Mouse (Mus musculus) cerebellum, adult 11 months (tissue): ENCODE results near the gene Man1c1.
A peak's percentile ranks its signal among the peaks of the same experiment; 100 is the strongest.

ENCODE experiments used
- DNase-seq: peaks from one replicate; pipeline ENCODE4 v3.0.0; 2022

Man1c1 gene

DNA sequence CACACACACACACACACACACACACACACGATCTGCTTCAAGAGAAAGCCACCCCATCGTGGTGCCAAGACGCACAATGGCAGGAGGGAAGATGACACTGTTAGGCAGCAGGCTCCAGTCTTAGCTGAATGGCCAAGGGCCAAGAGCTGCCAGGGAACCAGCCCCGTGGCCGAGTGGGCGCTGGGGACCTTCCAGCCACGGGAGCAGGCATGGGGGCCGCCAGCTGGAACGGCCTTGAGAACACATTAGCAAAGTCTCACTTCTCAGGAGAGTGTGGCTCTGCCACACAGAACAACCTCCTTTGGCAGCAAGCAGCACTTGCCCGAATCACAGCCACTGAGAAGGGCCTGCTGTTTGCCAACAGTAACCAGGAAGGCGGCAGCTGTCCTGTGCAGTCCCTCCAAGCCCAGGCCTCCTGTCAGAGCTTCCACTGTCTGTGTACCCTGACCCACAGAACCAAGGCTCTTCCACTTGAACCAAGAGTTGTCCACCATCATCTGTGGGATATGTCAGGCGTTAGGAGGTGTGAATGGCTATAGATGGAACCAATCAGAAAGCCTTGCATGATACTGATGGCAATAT, 30.1 kb downstream of the Man1c1 start:
- DNase-seq: peak; percentile 60

- no peak for DNase-seq
Observed at GRCm38 (mm10) chr4:134673151-134673550, 30.9 kb downstream of the Man1c1 start.

DNA sequence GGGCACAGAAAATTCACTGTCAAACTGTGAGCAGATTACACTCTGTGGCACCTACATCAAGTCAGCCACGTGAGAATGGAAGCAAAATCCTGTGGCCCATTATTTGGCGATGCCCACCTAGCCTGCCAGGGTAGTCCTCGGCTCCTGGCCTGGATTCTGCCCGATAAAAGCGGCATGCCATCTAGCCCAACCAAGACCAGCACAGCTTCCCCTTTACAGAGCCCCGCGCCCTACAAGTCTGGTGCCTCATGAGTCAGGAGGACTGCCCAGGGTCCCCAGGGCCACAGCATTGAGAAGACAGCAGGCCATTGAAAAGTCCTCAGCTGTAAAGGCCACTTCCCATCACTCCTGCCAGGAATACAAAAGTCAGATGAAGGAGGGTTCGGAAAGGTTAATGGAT, 31.8 kb downstream of the Man1c1 start:
- DNase-seq: no peak

DNA sequence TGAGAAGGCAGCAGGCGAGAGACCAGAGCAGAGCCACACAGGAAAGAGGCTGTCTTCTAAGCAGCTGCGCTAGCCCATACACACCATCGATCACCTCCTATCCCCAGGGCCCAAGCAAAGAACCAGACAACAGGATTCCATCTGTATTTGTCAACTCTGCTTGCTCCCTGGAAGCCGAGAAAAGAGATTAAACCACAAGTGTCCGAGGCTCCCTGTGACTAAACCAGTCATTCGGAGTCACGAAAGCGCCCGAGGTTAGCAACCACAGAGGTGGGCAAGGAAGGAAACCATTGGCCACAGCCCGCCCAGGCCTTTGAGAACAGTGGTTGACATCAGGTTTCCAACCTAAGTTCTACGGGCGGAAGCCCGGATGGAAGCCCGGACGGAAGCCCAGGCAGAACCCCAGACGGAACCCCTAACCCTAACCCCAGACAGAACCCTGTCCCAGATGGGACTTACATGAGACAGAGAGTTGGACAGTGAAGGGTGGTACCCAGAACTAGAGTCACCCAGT, 32.4 kb downstream of the Man1c1 start:
- DNase-seq: no peak

GRCm38 (mm10) chr4:134669742-134670354, 34.2 kb downstream of the Man1c1 start:
- no peak for DNase-seq

DNA sequence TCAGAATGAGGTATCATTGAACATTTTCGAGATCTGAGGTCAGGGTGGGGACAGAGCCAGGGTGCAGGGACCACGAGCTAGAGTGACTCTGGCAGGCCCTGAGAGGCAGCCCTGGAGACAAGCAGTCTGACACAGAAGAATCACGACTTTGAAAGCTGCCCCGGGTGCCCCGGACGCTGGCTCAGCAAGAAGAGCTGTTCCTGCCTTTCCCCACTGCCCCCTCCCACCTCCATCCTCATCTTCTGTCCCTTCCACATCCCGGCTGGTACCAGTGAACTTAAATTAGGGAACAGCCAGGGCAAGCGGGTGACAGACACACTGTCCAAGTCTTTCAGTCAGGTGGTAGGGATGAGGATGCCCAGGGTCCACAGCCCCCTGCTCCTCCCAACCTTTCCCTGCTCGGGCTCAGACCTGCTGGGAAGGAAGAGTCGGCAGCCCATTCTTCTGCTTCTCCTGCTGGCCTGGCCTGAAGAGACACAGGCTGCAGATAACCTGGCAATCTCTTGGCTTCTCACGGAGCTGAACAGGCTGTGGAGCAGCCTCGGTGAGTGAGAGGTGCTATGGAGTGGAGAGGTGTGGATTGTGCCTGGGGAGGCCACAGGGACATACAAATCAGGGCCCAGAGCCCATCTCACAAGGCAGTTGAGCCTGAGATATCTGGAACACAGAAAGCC, 35.6 kb downstream of the Man1c1 start:
- peak; percentile 65 for DNase-seq

- DNase-seq: no peak
Observed at GRCm38 (mm10) chr4:134666391-134666790, 37.7 kb downstream of the Man1c1 start.

DNA sequence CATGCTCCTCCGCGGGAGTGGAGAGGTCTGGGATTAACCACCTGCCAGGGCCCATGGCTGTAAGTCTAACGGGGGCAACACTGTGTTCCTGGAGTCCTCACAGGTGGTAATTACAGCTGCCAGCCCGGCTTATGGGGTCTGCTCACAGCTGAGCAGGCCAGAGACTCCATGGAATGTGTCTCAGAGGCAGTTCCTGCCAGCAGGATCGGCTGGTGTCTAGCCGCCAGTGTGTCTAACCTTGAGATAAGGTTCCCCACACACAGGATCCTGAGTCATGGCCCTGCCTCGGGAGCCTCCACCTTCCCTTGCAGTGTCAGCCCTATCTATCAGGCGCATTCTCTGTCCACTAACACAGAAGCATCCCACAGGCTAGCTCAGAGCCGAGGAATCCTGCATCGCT, 41.0 kb downstream of the Man1c1 start:
- DNase-seq: no peak

DNA sequence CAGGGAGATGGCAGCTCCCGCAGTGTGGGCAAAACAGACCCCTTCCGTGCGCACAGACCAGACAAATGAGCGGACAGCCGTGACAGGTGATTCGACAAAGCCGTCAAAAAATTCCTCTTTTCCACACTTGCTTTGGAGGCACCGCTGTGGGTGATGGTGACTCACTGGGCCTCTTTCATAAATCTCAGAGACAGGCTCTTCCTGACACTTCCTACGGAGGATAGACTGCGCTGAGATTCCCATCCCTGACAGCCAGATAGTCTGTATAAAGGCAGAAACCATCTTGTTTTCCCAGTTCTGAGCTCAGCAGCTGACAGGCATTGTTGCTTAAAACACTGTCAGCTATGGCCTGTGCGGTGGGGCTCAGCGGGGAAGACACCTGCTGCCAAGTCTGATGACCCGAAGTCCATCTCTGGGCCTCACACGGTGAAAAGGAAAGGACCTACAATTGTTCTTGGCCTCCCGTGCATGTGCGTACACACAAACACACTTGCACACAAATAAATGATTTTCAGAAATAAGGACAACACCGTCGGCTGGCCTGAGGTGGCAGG, 43.4 kb downstream of the Man1c1 start:
- no peak for DNase-seq

GRCm38 (mm10) chr4:134659354-134660301, 44.5 kb downstream of the Man1c1 start:
- no peak for DNase-seq

GRCm38 (mm10) chr4:134657473-134657872, 46.6 kb downstream of the Man1c1 start:
- DNase-seq: peak; percentile 64

GRCm38 (mm10) chr4:134654391-134654790, 49.7 kb downstream of the Man1c1 start:
- no peak for DNase-seq

GRCm38 (mm10) chr4:134652720-134653119, 51.4 kb downstream of the Man1c1 start:
- DNase-seq: no peak

GRCm38 (mm10) chr4:134652151-134652550, 51.9 kb downstream of the Man1c1 start:
- DNase-seq: no peak

DNA sequence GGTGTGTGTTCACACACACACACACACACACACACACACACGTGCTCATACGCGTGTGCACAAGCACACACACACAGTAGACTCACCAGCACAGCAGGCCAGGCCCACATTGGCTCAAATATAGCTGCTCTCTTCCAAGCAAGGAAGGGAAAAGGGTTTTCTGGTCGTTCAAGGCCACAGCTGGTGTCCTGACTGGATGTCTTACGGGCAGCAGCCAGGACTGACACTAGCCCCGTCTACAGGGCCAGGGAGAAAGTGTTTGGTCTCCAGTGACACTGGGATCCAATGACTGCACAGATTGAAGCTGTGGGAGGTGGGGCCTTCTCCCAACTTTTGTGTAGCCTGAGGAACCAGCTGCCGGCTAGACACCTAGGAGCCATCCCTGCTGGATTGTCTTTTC, 52.7 kb downstream of the Man1c1 start:
- DNase-seq: no peak

DNA sequence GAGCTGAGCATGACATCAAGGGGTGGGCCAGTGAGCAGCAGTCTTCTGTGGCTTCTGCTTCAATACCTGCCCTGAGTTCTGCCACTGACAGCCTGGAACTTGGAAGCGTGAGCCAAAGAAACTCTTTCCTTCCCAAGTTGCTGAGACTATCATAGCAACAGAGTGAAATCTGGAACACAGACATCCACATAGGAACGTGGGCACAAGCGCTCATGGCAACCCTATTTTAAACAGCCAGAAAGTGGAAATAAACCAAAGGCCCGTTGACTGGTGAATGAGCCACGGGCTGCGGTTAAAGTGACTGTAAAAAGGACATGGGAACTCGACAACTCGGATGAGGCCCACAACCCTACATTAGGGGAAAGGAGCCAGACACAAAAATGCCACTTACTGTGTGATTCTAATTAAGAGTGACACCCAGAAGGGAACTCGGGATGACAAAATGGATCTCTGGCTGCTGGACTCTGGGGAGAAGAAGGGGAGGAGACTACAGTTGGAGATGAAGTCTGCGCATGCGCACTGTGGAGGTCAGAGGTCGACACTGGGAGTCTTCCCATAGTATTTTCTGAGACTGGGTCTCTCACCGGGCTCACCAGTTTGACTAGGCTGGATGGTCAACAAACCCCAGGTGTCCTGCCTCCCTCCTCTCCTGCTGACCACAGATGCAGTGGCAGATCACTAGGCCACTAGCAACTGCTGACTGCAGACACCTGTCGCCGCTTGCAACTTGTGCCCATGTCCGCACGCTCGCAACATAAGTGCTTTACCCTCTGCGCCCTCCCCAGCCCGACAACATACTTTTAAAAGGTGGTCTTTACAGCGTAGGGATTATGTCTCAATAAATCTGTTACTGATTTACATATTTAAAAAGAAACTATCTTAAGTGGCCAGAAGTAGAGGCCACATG, 58.8 kb downstream of the Man1c1 start:
- DNase-seq: no peak

- no peak for DNase-seq
Observed at GRCm38 (mm10) chr4:134644410-134644809, 59.7 kb downstream of the Man1c1 start.

DNA sequence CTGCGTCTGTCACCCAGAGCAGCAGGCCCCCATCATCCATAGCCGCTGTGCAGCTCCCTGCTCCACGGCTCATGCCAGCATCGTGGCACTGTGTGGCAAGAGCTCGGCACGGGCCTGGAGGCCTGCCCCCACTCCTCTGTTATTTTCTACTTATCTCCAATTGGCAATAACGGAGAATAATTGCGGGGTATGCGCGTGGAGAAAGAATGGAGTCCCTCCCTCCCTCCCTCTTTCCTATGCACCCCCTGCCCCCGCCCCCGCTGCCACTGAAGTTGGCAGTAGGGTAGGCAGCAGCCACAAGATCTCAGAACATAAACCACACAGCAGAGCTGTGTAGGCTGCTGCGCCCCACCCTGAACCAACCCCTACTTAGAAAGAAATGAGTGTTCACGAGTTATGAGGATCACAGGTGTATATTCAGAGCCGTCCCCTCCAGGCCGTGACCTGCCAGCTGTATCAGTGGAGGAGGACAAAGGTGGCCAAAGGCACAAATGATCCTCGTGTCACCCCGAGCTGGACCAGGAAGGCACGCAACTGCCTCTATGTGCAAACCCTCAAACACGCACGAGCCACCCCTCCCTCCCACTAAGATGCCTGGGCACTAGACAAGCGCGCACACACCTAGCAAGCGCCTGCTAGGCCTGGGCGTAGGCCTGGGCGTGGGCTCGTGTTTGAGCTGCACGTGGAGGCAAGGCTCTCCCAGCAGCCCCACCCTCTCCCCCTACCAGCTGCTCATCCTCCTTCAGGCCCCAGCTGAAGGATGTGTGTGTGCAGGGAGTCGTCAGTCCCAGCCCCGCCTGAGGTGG, 62.2 kb downstream of the Man1c1 start:
- no peak for DNase-seq

GRCm38 (mm10) chr4:134639325-134639724, 64.8 kb downstream of the Man1c1 start:
- no peak for DNase-seq

GRCm38 (mm10) chr4:134638111-134638550, 66.0 kb downstream of the Man1c1 start:
- no peak for DNase-seq

- no peak for DNase-seq
Observed at GRCm38 (mm10) chr4:134636406-134636805, 67.7 kb downstream of the Man1c1 start.
